Mouse (Mus musculus): ENCODE measurements at regions not wholly inside any gene's neighbourhood (a gene's known extent, or its start where the extent isn't known, plus 50 kb on each side); places are given as distances from the start of the nearest gene placed in this dataset.
A peak's percentile ranks its signal among the peaks of the same experiment; 100 is the strongest.

- intact Hi-C loops (cut with DNase I): no loop called here
- no peak overlapping the region for H3K4me3 ChIP-seq
- H3K27ac ChIP-seq: no peak overlapping the region
- DNase-seq (ENCODE audit: extremely low spot score in 1 of 2, low spot score in 2 of 2): peak; percentile 35 to 45
- TF ChIP-seq CTCF (IDR thresholded peaks at IDR 0.05): no peak
These were observed 99.9 kb upstream of the Tmem189 start for GRCm38 (mm10) chr2:167789471-167789923.

DNA sequence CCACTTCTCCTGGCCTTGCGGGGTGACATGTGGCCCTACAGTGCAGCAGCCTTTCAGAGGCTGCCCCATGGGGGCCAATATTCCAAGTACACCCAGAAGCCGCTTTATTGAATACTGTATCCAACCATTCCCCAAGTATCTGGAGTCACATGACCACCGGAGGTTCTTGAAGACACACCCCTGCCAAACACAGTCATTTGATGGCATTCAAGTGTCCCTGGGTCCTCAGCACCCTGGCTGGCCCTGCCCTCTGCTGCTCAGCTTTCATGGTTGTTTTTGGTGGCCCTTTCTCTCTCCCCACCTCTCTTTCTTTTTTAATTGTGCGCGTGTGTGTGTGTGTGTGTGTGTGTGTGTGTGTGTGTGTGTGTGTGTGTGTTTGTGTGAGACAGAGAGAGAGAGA is 97.3 kb upstream of the Tmem189 start:
- Histone ChIP-seq H3K27ac (no peak overlapping the region), H3K4me3 (no peak overlapping the region)
- intact Hi-C loops (cut with DNase I): no loop called here
- TF ChIP-seq CTCF (IDR thresholded peaks at IDR 0.05): no peak
- DNase-seq (ENCODE audit: extremely low spot score in 1 of 2, low spot score in 2 of 2): no peak

GRCm38 (mm10) chr2:167784353-167784752 is 94.7 kb upstream of the Tmem189 start:
- H3K27ac ChIP-seq: no peak overlapping the region
- TF ChIP-seq CTCF (IDR thresholded peaks at IDR 0.05): no peak
- no peak for DNase-seq (ENCODE audit: extremely low spot score in 1 of 2, low spot score in 2 of 2)
- intact Hi-C loops (cut with DNase I): loop anchor here (5.0 kb wide), 1 partner anchor 108 kb away; no protein-coding TSS in a partner anchor
- no peak overlapping the region for H3K4me3 ChIP-seq

- DNase-seq (ENCODE audit: extremely low spot score in 1 of 2, low spot score in 2 of 2): no peak
- no peak for TF ChIP-seq CTCF (IDR thresholded peaks at IDR 0.05)
- Histone ChIP-seq H3K27ac (no peak overlapping the region), H3K4me3 (no peak overlapping the region)
- intact Hi-C loops (cut with DNase I): loop anchor here (5.0 kb wide), 1 partner anchor 109 kb away; no protein-coding TSS in a partner anchor
These were observed 93.8 kb upstream of the Tmem189 start for GRCm38 (mm10) chr2:167783374-167783773.

- no peak for TF ChIP-seq CTCF (IDR thresholded peaks at IDR 0.05)
- H3K27ac ChIP-seq: no peak overlapping the region; the same call in 1 of the 2 replicates
- peak; percentile 66 to 78 for DNase-seq (ENCODE audit: extremely low spot score in 1 of 2, low spot score in 2 of 2)
- intact Hi-C loops (cut with DNase I): loop anchor here (1.0 to 5.0 kb wide), 2 partner anchors 90 to 110 kb away; no protein-coding TSS in a partner anchor
- no peak overlapping the region for H3K4me3 ChIP-seq
These were observed 92.8 kb upstream of the Tmem189 start for GRCm38 (mm10) chr2:167782231-167782999.

DNA sequence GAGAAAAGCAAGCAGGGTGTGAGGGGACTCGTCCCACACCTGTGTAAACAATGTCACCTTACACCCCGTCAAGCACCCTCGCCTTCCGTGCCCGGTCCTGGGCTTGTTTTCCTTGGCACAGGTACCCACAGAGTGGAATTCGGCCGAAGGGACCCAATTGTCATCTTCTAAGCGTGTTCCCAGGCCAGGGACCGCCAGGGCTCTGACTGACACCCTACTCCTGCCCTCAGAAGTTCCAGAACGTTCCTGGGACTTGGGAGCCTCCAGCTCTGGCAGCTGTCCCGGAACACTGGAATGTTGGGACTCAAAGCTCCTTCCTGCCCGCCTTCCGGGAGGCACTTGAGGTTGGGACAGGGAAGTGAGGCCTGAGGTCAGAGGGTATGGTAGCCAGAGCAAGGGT is 91.9 kb upstream of the Tmem189 start:
- intact Hi-C loops (cut with DNase I): loop anchor here (5.0 kb wide), 1 partner anchor 111 kb away; no protein-coding TSS in a partner anchor

GRCm38 (mm10) chr2:167778691-167779090 is 89.1 kb upstream of the Tmem189 start:
- Histone ChIP-seq H3K27ac (no peak overlapping the region), H3K4me3 (no peak overlapping the region)
- DNase-seq (ENCODE audit: extremely low spot score in 1 of 2, low spot score in 2 of 2): no peak
- no peak for TF ChIP-seq CTCF (IDR thresholded peaks at IDR 0.05)
- intact Hi-C loops (cut with DNase I): loop anchor here (5.0 kb wide), 1 partner anchor 64 kb away; no protein-coding TSS in a partner anchor

More for the DNA sequence above, 91.9 kb upstream of the Tmem189 start:
- peak overlapping the region; percentile 19; the same call in 1 of the 2 replicates for H3K27ac ChIP-seq
- DNase-seq (ENCODE audit: extremely low spot score in 1 of 2, low spot score in 2 of 2): no peak
- no peak for TF ChIP-seq CTCF (IDR thresholded peaks at IDR 0.05)
- H3K4me3 ChIP-seq: no peak overlapping the region

DNA sequence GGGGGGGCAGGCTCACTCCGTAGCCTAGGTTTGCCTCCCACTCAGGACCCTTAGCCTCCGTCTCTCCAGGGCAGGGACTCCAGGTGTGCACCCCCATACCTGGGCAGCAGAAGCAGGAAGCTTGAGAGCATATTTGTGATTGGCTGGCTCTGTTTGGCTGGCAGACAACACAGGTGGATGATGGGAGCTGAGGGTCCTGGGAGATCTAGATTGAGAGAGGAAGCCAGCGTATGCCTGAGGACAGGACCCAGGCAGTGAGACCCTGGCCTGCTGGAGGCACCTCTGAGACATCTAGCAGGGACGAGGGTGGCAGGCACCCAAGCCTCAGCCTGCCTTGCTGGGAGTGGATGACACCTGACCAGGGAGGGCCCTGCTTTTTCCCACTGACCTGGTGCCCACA is 88.6 kb upstream of the Tmem189 start:
- Histone ChIP-seq H3K4me3 (no peak overlapping the region), H3K27ac (no peak overlapping the region)
- TF ChIP-seq CTCF (IDR thresholded peaks at IDR 0.05): no peak
- intact Hi-C loops (cut with DNase I): loop anchor here (5.0 kb wide), 1 partner anchor 64 kb away; no protein-coding TSS in a partner anchor
- no peak for DNase-seq (ENCODE audit: extremely low spot score in 1 of 2, low spot score in 2 of 2)

DNA sequence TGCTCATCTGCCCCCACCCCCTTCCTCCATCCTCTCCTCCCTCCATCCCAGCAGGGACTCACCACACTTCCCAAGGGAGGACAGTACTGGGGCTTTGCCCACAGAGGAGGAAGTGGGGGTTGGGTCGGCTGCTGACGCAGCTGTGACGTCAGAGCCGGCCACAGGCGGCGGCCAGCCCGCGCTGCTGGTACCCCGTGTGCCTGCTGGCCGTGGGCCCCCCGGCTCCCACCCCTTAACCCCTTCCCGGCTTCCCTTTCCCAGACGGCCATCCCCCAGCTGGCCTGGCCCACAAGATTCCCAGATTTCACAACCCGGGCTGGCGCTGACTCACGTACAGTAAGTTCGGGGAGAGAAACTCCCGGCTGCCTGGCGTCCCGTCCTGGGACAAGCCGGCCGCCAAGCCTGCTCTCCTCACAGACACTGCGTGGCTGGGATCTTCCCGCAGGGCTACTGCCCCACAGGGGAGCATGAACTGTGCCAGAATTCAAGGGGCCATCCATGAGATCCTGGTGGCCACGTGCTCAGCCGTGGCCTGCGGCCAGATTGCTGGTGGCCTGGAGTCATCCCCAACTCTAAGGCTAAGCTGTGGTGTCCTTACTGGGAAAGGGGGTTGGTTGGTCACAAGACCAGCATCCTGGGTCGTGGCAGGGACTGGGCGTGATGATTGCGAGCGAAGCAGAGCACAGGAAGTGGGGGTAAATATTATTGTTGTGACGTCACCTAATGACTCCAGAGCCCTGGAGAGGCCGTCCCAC is 87.9 kb upstream of the Tmem189 start:
- DNase-seq (ENCODE audit: extremely low spot score in 1 of 2, low spot score in 2 of 2): peak; percentile 43 to 47
- TF ChIP-seq CTCF (IDR thresholded peaks at IDR 0.05): no peak
- intact Hi-C loops (cut with DNase I): loop anchor here (5.0 kb wide), 1 partner anchor 65 kb away; no protein-coding TSS in a partner anchor
- H3K4me3 ChIP-seq: peak overlapping the region; percentile 52
- peak overlapping the region; percentile 76 for H3K27ac ChIP-seq

DNA sequence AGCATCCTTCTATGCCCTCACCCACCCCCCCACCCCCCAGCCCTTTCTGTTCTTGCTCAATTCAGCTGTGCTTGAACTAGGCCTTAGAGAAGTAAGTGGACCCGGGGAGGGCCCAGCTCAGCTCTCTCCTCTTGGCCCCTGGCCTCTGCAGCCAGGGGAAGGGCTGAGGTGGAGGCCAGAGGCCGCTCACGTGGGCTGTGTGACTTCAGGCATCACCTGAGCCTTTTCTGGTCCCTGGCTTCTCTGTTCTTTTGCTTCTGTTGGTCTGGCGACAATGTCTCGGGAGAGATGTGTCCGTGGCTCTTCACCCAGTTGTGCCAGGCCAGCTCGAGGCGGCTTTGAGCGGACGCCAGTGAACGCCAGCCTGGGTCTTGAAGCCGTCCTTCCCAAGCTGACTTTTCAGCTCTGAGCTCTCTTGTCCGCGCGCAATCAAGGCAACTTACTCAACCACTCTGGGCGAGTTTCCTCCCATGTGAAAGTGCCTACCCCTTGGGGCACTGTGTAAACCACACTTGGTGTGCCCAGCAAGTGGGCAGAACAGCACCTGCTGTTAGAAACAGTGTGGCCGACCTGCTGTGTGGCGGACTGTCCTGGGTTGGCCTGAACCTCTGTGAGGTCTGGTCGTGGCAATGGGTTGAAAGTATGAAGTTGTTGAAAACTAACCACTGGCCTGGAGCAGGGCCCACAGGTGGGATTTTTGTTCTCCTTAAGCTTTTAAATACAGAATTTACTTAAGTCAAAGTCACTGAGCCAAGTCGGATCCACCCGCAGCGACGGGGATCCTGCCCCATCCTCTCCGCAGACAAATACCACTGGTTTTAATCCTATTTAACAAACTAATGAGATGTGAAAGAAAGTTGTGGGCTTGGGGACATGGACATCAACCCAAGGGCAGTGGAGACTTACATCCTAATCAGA is 86.9 kb upstream of the Tmem189 start:
- no peak for DNase-seq (ENCODE audit: extremely low spot score in 1 of 2, low spot score in 2 of 2)
- H3K27ac ChIP-seq: no peak overlapping the region
- intact Hi-C loops (cut with DNase I): loop anchor here (5.0 kb wide), 1 partner anchor 66 kb away; no protein-coding TSS in a partner anchor
- H3K4me3 ChIP-seq: no peak overlapping the region
- TF ChIP-seq CTCF (IDR thresholded peaks at IDR 0.05): no peak
